Mouse (Mus musculus) left cerebral cortex, adult 11 months (tissue): ENCODE results near the gene D10Jhu81e.
"Not testable (repeated sequence)": the region's sequence is repeated elsewhere in the genome, so short reads cannot be mapped to it uniquely, and the experiment has no call there.

ENCODE experiments used
- DNase-seq: peaks from one replicate; pipeline ENCODE4 v3.0.0; 2022; ENCODE audit warnings: low spot score

Gene D10Jhu81e

GRCm38 (mm10) chr10:78169281-78170042, at the start of gene D10Jhu81e:
TSS of gene D10Jhu81e (minus strand) at chr10:78169782.
- DNase-seq: peak; percentile 99

- no peak for DNase-seq
Measured at GRCm38 (mm10) chr10:78218576-78218975, 49.0 kb upstream of the D10Jhu81e start.

- no peak for DNase-seq
Measured at GRCm38 (mm10) chr10:78216376-78217083, 46.9 kb upstream of the D10Jhu81e start.

GRCm38 (mm10) chr10:78214371-78214770, 44.8 kb upstream of the D10Jhu81e start:
- DNase-seq: no peak

DNA sequence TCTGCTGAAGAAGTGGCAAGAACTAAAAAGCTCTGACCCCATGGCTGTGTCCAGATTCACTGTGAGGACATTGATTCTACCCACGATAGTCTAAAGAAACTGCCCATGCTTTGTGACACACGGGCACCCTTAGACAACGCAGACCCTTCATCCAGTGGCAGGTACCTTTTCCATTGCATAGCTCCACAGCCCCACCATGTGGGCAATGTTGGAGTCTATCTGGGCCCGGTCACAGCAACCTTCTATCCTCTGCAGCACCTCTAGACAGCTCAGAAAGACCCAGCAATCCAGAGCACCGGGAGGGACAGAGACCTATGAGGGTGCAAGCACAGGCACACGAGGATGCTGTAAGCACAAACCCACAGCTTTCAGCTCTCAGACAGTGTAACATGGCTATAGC, 41.7 kb upstream of the D10Jhu81e start:
- DNase-seq: no peak

- no peak for DNase-seq
Measured at GRCm38 (mm10) chr10:78201182-78201581, 31.6 kb upstream of the D10Jhu81e start.

DNA sequence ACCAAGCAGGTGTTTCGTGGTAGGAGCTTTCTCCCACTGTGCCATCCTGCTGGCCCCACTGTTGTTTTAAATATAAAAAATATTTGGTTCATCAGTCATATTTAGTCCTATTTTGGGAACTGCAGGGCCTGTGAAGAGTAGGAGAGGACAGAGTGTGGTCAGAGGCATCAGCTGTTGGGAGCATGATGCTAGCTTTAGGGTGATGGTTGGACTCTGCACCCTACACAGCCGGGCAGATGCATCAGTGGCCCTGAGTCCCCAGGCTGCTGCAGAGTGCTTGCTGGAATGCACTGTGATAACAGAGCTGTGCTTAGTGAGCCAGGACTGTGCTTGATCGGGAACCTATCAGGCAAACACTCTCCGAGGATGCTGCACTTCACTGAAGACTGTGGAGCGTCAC, 23.4 kb upstream of the D10Jhu81e start:
- no peak for DNase-seq

GRCm38 (mm10) chr10:78186076-78186475, 16.5 kb upstream of the D10Jhu81e start:
- not testable (repeated sequence) for DNase-seq

DNA sequence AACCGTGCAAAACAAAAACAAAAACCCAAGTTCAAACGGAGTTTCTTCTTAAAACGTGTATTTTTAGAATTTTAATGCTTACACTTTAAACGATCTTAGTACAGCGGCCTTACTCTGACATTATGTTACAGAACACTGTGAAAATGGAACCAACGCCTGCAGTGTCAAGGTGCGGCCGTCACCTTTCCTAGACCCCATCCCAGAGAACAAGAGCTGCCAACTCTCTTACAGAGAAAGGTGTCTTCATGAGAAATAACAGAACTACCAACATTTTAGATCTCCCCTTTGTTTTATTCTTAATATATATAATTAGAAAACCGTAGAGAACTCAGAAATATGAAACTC, 15.8 kb upstream of the D10Jhu81e start:
- no peak for DNase-seq

- DNase-seq: peak; percentile 84
Measured at GRCm38 (mm10) chr10:78184531-78185380, 15.2 kb upstream of the D10Jhu81e start, which contains the start of gene Pwp2. TSS of gene Pwp2 (minus strand) at chr10:78185149.

DNA sequence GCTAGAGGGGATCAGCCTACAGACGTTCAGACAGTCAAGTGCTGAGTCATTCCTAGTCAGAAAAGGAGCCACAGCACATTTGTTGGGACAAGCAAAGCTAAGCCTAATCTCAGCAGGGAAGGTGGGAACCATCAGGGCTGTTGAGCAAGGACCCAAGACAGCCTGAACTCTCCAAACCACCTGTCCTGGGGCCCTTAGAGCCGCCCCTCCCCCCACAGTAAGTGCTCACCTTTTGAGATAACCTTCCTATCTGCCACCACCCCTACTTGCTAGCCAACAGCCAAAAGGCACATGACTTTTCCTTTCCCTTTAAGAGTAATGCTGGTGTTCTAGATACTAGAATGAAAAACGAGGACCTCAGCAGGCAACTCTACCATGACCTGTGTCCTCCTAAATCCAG, 14.0 kb upstream of the D10Jhu81e start:
- DNase-seq: no peak

DNA sequence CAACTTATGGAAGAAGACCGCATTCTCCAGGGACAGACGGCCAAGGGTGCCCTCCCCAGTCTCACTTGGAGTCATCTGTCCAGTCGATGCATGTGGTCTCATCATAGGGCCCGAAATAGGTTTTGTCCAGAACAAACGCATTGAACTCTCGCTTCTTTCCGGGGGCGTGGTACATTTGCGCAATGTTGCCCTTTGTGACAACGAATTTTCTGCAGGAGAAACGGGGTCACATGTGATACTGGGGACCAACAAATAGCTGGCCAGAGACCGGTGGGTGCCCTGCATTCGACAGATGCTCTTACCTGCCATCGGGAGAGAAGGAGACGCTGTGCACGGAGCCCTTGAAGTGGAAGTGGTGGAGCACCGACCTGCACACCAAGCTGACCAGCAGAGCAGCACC, 12.7 kb upstream of the D10Jhu81e start:
- DNase-seq: no peak

- DNase-seq: no peak
Measured at GRCm38 (mm10) chr10:78174474-78174873, 4.9 kb upstream of the D10Jhu81e start.

DNA sequence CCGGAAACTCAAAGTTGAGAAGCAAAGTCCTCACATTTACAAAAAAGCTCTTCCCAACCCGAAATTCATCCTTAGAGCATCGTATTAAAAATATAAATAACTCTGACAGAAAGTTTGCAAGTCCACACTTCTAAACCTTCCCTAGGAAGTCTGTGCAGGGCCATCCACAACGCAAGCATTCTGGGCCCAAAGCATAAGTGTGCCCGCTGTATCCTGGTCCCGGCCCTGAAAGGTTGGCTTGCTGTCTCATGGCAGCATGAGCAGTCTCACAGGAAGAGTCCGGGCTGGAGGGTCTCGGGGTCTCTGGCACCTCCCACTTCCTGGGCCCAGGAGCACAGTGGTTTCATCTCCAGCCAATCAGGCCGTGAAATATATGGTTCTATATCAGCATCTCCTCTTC, 2.0 kb upstream of the D10Jhu81e start:
- no peak for DNase-seq

GRCm38 (mm10) chr10:78171057-78171456, 1.5 kb upstream of the D10Jhu81e start:
- DNase-seq: no peak

GRCm38 (mm10) chr10:78170445-78170844, 863 bp upstream of the D10Jhu81e start:
- no peak for DNase-seq

DNA sequence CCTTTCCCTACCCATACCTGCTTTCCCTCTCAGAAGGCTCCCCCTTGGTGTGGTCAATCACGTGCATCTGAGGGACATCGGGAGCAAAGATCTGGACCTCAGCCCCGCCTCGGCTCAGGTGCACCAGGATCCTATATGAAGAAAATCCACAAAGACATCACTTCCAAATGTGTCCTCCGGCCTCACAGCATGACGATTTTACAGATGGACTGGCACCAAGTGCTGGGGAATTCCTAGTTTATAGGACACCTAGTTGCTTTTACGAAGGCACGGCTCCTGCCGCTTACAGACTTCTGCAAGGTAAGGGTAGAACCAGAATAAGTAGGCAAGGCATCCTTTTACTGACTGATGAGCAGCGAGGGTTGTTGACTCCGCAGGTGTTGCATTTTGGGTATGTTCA, 790 bp downstream of the D10Jhu81e start:
- no peak for DNase-seq

DNA sequence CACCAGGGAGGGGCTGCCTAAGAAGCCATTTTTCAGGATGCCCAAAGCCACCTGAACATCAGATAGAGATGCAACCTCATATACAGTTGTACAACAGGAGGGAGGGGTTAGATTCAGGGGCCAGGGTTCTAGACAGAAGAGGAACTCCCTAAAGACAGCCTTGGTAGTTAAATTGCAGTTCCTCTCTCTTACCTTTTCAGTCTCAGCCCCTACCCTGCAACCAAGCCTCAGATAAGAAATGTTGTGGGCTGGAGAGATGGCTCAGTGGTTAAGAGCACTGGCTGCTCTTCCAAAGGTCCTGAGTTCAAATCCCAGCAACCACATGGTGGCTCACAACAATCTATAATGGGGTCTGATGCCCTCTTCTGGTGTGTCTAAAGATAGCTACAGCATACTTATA, 1.8 kb downstream of the D10Jhu81e start:
- no peak for DNase-seq

DNA sequence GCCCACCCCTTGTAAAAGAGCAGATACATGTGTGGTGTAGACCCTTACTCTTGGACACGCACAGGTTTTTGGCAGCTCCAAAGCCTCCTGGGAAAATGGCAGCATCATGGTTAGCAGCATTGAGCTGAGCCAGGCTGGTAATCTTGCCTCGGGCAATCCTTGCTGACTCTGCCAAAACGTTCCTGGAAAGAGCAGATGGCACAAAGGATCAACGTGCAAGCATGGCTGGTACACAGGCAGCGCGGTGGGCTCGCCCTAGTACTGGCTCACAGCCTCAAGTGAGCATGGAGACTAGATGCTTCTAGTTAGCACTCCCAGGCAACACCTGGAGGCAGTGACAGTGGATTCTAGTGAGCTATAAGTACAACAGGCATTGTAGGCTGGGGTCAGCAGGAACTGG, 2.2 kb downstream of the D10Jhu81e start:
- DNase-seq: no peak

GRCm38 (mm10) chr10:78165256-78166005, 4.2 kb downstream of the D10Jhu81e start:
- DNase-seq: no peak

- no peak for DNase-seq
Measured at GRCm38 (mm10) chr10:78164786-78165185, 4.8 kb downstream of the D10Jhu81e start.

DNA sequence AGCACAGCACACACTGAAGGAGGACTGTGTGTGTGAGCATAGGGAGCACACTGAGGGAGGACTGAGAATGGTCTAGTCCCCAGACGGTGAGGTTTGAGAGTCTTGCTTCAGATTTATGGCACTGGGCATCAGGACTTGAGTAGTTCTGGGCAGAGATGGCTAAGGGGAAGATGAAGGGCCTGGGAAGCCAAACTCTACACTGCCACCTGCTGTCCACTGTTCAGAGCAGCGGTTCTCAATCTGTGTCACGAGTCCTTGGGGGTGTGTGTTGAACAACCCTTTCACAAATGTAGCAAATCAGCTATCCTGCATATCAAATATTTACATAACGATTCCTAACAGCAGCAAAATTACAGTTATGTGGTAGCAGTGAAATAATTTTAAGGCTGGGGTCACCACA, 5.7 kb downstream of the D10Jhu81e start:
- DNase-seq: no peak
